Mouse (Mus musculus): ENCODE measurements at regions not wholly inside any gene's neighbourhood (a gene's known extent, or its start where the extent isn't known, plus 50 kb on each side); places are given as distances from the start of the nearest gene placed in this dataset.

DNA sequence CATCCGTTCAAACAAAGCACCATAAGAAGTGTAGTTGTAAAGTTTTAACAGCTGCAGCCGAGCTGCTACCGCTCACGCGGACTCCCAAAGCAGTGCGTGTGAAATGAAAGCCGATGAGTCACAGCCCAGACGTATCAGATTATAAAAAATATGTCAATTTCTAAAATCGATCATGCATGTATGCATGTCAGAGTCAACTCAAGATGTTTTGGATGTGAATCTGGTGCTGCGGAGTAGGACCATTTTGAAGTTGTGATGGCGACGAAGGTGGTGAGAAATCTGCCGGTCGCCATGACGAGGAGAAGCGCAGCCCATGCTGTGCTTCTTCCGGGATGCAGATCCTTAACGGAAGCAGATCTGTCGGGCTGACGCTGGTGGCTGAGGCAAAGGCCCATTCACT, 93.5 kb downstream of the Aldh8a1 start:
- WGBS, result 70% methylated on average over 20 of the region's 20 CpGs
- H3K79me2 ChIP-seq (replicated peaks; ENCODE audit: control insufficient read depth, insufficient read depth, low read length), result no peaks in the 10 kb centered on the region
- no peaks in the 10 kb centered on the region for H3K36me3 ChIP-seq (ENCODE audit: control insufficient read depth, insufficient read depth, low read length)
- H3K27me3 ChIP-seq (ENCODE audit: control insufficient read depth, insufficient read depth, low read length), result no peaks in the 10 kb centered on the region
- TF ChIP-seq POLR2A (IDR thresholded peaks at IDR 0.05; ENCODE audit: insufficient read depth, low read depth, low read length) (no peak), EP300 (IDR thresholded peaks at IDR 0.05; ENCODE audit: insufficient read depth, low read depth, low read length) (no peak), CTCF (IDR thresholded peaks at IDR 0.05) (no peak)
- intact Hi-C loops (cut with DNase I), result no loop called here
- DNase-seq, result no peak
- no peak overlapping the region for H3K9ac ChIP-seq (ENCODE audit: low read depth, low read length)
- no peaks in the 10 kb centered on the region for H3K4me1 ChIP-seq (ENCODE audit: control insufficient read depth, insufficient read depth, low read length)
- no peak overlapping the region for H3K27ac ChIP-seq
- no peak overlapping the region for H3K4me3 ChIP-seq

DNA sequence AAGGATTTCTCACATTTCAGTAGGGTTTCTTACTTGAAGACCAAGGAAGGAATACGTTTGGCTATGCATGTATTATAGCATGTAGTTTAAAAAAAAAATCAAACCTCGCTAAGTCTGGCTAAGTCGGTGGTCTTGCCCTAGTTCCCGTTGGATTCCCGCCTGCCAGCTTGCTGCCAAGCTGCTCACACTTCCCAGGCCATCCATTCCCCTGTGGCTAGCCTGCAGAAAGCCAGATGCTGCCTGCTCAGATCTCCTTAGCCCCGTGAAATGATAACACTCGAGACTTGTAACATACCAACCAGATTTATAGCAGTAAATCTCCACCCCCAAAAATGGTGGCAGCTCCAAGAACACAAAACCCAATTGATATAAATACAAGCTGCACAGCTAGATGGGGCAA, 97.2 kb downstream of the Aldh8a1 start:
- no peaks in the 10 kb centered on the region for H3K36me3 ChIP-seq (ENCODE audit: control insufficient read depth, insufficient read depth, low read length)
- WGBS, result 75% methylated on average over 7 of the region's 7 CpGs
- intact Hi-C loops (cut with DNase I), result no loop called here

DNA sequence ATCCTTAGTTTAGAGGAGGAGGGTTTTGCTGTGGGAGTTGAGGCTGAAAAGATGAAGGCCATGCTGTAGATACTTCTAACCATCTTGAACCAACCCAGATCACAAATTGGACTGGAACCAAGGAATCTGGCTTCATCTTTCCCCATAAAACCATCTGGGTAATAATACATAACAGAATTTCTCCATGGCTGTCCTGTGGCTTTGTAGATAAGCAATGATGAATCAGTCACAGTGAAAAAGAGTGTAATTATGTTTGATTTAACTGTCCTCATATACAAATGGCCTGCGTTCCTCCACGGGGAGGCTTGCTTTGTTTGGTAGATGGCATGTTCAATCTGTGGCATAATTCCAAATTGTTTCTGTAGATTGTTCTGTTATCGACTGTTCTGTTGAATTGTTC, 100.9 kb downstream of the Aldh8a1 start:
- no peaks in the 10 kb centered on the region for H3K79me2 ChIP-seq (replicated peaks; ENCODE audit: control insufficient read depth, insufficient read depth, low read length)
- no peak for TF ChIP-seq CTCF (IDR thresholded peaks at IDR 0.05)
- TF ChIP-seq EP300 (IDR thresholded peaks at IDR 0.05; ENCODE audit: insufficient read depth, low read depth, low read length), result no peak
- TF ChIP-seq POLR2A (IDR thresholded peaks at IDR 0.05; ENCODE audit: insufficient read depth, low read depth, low read length), result no peak
- H3K36me3 ChIP-seq (ENCODE audit: control insufficient read depth, insufficient read depth, low read length), result no peaks in the 10 kb centered on the region
- H3K27ac ChIP-seq, result no peak overlapping the region
- H3K27me3 ChIP-seq (ENCODE audit: control insufficient read depth, insufficient read depth, low read length), result no peaks in the 10 kb centered on the region
- no peak for DNase-seq
- no peaks in the 10 kb centered on the region for H3K4me1 ChIP-seq (ENCODE audit: control insufficient read depth, insufficient read depth, low read length)
- H3K9ac ChIP-seq (ENCODE audit: low read depth, low read length), result no peak overlapping the region
- intact Hi-C loops (cut with DNase I), result no loop called here
- 68% methylated on average over 3 of the region's 3 CpGs for WGBS
- no peak overlapping the region for H3K4me3 ChIP-seq

More for the DNA sequence above, 97.2 kb downstream of the Aldh8a1 start:
- no peaks in the 10 kb centered on the region for H3K27me3 ChIP-seq (ENCODE audit: control insufficient read depth, insufficient read depth, low read length)
- TF ChIP-seq CTCF (IDR thresholded peaks at IDR 0.05) (no peak), POLR2A (IDR thresholded peaks at IDR 0.05; ENCODE audit: insufficient read depth, low read depth, low read length) (no peak), EP300 (IDR thresholded peaks at IDR 0.05; ENCODE audit: insufficient read depth, low read depth, low read length) (no peak)
- H3K4me3 ChIP-seq, result no peak overlapping the region
- H3K9ac ChIP-seq (ENCODE audit: low read depth, low read length), result no peak overlapping the region
- H3K4me1 ChIP-seq (ENCODE audit: control insufficient read depth, insufficient read depth, low read length), result no peaks in the 10 kb centered on the region
- no peak for DNase-seq
- H3K27ac ChIP-seq, result no peak overlapping the region
- no peaks in the 10 kb centered on the region for H3K79me2 ChIP-seq (replicated peaks; ENCODE audit: control insufficient read depth, insufficient read depth, low read length)

DNA sequence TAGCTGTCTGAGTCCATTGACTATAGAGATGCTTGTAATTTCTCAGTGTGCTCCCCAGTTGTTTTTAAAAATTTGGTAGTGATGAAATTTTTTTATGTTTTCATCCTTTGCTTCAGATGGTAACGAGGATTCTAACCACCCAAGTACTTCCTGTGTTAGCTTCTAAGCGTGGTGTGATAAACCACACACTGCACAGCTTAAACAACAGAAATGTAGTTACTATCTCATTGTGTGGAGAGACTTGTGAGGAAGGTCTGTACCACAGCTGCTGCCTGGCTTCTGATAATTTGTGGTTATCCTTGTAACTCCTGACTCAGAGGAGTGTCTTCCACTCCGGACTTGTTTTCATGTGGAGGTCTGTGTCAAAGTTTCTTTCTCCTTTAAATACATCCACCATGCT, 102.3 kb downstream of the Aldh8a1 start:
- no peak overlapping the region for H3K4me3 ChIP-seq
- no peaks in the 10 kb centered on the region for H3K36me3 ChIP-seq (ENCODE audit: control insufficient read depth, insufficient read depth, low read length)
- DNase-seq, result no peak
- intact Hi-C loops (cut with DNase I), result no loop called here
- no peak overlapping the region for H3K27ac ChIP-seq
- H3K4me1 ChIP-seq (ENCODE audit: control insufficient read depth, insufficient read depth, low read length), result no peaks in the 10 kb centered on the region
- 66% methylated on average over 3 of the region's 3 CpGs for WGBS
- no peak overlapping the region for H3K9ac ChIP-seq (ENCODE audit: low read depth, low read length)
- TF ChIP-seq POLR2A (IDR thresholded peaks at IDR 0.05; ENCODE audit: insufficient read depth, low read depth, low read length) (no peak), CTCF (IDR thresholded peaks at IDR 0.05) (no peak), EP300 (IDR thresholded peaks at IDR 0.05; ENCODE audit: insufficient read depth, low read depth, low read length) (no peak)
- no peaks in the 10 kb centered on the region for H3K79me2 ChIP-seq (replicated peaks; ENCODE audit: control insufficient read depth, insufficient read depth, low read length)
- H3K27me3 ChIP-seq (ENCODE audit: control insufficient read depth, insufficient read depth, low read length), result no peaks in the 10 kb centered on the region

DNA sequence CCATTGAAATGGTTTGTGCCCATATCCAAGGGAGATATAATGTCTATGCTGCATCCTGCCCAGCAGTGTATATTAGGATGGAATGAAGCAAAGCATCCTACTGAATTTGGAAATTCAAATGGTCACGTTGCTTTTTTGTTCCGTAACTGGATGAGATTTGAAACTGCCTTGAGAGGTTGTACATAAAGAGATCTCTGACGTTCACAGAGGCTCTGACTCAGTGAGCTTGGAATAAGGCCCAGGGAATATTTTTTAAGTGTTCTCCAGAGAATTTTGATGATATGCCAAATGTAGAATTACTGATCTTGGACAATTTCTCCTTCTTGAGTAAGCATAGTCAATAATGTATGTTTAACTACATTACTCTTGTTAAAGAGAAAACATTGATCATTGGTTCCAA, 104.2 kb downstream of the Aldh8a1 start:
- no peaks in the 10 kb centered on the region for H3K36me3 ChIP-seq (ENCODE audit: control insufficient read depth, insufficient read depth, low read length)
- 63% methylated on average over 3 of the region's 3 CpGs for WGBS

DNA sequence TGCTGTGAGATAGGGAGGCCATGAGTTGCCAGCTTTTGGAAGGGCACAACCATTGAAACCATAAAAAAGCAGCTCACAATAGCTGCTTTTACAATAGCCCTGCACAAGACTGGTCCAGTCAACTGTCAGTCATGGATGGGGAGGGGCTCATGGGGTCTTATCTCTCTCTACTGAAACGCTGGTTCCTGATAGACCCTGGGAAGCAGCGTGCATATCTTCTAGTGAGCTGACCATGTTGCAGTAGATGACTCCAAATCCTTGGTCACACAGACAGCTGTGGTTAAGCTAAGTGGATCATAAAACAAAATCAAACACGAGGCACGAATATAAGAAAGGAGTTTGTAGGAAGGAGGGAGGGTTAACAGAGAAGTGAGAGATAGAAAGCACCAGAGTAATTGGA, 105.0 kb downstream of the Aldh8a1 start:
- intact Hi-C loops (cut with DNase I), result no loop called here
- DNase-seq, result no peak
- Histone ChIP-seq H3K9ac (ENCODE audit: low read depth, low read length) (no peak overlapping the region), H3K4me3 (no peak overlapping the region), H3K27me3 (ENCODE audit: control insufficient read depth, insufficient read depth, low read length) (no peaks in the 10 kb centered on the region), H3K4me1 (ENCODE audit: control insufficient read depth, insufficient read depth, low read length) (peaks cover 2% of the 10 kb centered on the region), H3K27ac (no peak overlapping the region), H3K36me3 (ENCODE audit: control insufficient read depth, insufficient read depth, low read length) (no peaks in the 10 kb centered on the region), H3K79me2 (replicated peaks; ENCODE audit: control insufficient read depth, insufficient read depth, low read length) (no peaks in the 10 kb centered on the region)
- no peak for TF ChIP-seq EP300 (IDR thresholded peaks at IDR 0.05; ENCODE audit: insufficient read depth, low read depth, low read length)
- TF ChIP-seq POLR2A (IDR thresholded peaks at IDR 0.05; ENCODE audit: insufficient read depth, low read depth, low read length), result no peak
- TF ChIP-seq CTCF (IDR thresholded peaks at IDR 0.05), result no peak
- 48% methylated on average over 4 of the region's 4 CpGs for WGBS

More for the DNA sequence above, 104.2 kb downstream of the Aldh8a1 start:
- Histone ChIP-seq H3K9ac (ENCODE audit: low read depth, low read length) (no peak overlapping the region), H3K4me3 (no peak overlapping the region), H3K4me1 (ENCODE audit: control insufficient read depth, insufficient read depth, low read length) (peaks cover under 1% of the 10 kb centered on the region), H3K27me3 (ENCODE audit: control insufficient read depth, insufficient read depth, low read length) (no peaks in the 10 kb centered on the region), H3K27ac (no peak overlapping the region), H3K79me2 (replicated peaks; ENCODE audit: control insufficient read depth, insufficient read depth, low read length) (no peaks in the 10 kb centered on the region)
- intact Hi-C loops (cut with DNase I), result no loop called here
- no peak for DNase-seq
- no peak for TF ChIP-seq CTCF (IDR thresholded peaks at IDR 0.05)
- no peak for TF ChIP-seq EP300 (IDR thresholded peaks at IDR 0.05; ENCODE audit: insufficient read depth, low read depth, low read length)
- TF ChIP-seq POLR2A (IDR thresholded peaks at IDR 0.05; ENCODE audit: insufficient read depth, low read depth, low read length), result no peak

Measured in heart, adult 2 months (tissue).